Mouse (Mus musculus) myocyte (in vitro differentiated cells): Measurements from ENCODE around the gene Ddx27. TPM values are rescaled to one million over a fixed set of nuclear protein-coding genes. Genes with fewer than 3 reads are reported as not detected.
A peak's percentile ranks its signal among the peaks of the same experiment; 100 is the strongest.

ENCODE experiments used
- H3K27me3 ChIP-seq: one replicate; pipeline ENCODE4 v1.6.1; 2011; ENCODE audit not compliant: control insufficient read depth, insufficient read depth, insufficient read length
- H3K36me3 ChIP-seq: one replicate; pipeline ENCODE4 v1.6.1; 2011; ENCODE audit not compliant: control insufficient read depth, insufficient read depth
- H3K4me2 ChIP-seq: one replicate; pipeline ENCODE4 v1.6.1; 2011; ENCODE audit warnings: low read depth, control low read depth
- H3K4me3 ChIP-seq: one replicate; pipeline ENCODE4 v1.5.1; 2011; ENCODE audit warnings: mild to moderate bottlenecking, control low read depth, moderate library complexity
- H3K79me2 ChIP-seq: one replicate; pipeline ENCODE4 v1.6.1; 2011; ENCODE audit not compliant: control insufficient read depth, insufficient read depth
- H3ac ChIP-seq: one replicate; pipeline ENCODE4 v1.6.1; 2011; ENCODE audit not compliant: control insufficient read depth, insufficient read length
- CEBPB ChIP-seq: IDR thresholded peaks from 2 replicates; pipeline ENCODE4 v1.6.1; 2011; ENCODE audit warnings: mild to moderate bottlenecking, moderate library complexity; ENCODE audit not compliant: poor library complexity, insufficient read depth, severe bottlenecking
- E2F4 ChIP-seq: IDR thresholded peaks from one replicate; pipeline ENCODE4 v1.6.1; 2011; ENCODE audit warnings: mild to moderate bottlenecking, control low read depth, moderate library complexity; ENCODE audit not compliant: insufficient read depth
- MYOD1 ChIP-seq, 3 experiments: IDR thresholded peaks; one replicate each; pipeline ENCODE4 v1.6.1; 2011; ENCODE audit warnings: control low read depth in 2 of 3, low read depth in 2 of 3, mild to moderate bottlenecking in 2 of 3, moderate library complexity in 1 of 3; ENCODE audit not compliant: insufficient read length in 2 of 3, control insufficient read depth in 1 of 3
- MYOG ChIP-seq, 3 experiments: IDR thresholded peaks; one replicate each; pipeline ENCODE4 v1.6.1; 2011; ENCODE audit warnings: control low read depth in 2 of 3, low read depth in 2 of 3, mild to moderate bottlenecking in 2 of 3; ENCODE audit not compliant: insufficient read length in 2 of 3, control insufficient read depth in 1 of 3, insufficient read depth in 1 of 3
- POLR2A ChIP-seq: IDR thresholded peaks from one replicate; pipeline ENCODE4 v1.6.1; 2011; ENCODE audit warnings: low read depth, mild to moderate bottlenecking, control low read depth, moderate library complexity; ENCODE audit not compliant: insufficient read length
- POLR2AphosphoS2 ChIP-seq: IDR thresholded peaks from one replicate; pipeline ENCODE4 v1.6.1; 2011; ENCODE audit warnings: low read depth, control low read depth; ENCODE audit not compliant: insufficient read length
- REST ChIP-seq: IDR thresholded peaks from one replicate; pipeline ENCODE4 v1.6.1; 2011; ENCODE audit warnings: mild to moderate bottlenecking, control low read depth, moderate library complexity; ENCODE audit not compliant: insufficient read depth, insufficient read length
- SRF ChIP-seq: IDR thresholded peaks from one replicate; pipeline ENCODE4 v1.6.1; 2011; ENCODE audit warnings: low read depth; ENCODE audit not compliant: control insufficient read depth, insufficient read length
- TCF12 ChIP-seq: IDR thresholded peaks from one replicate; pipeline ENCODE4 v1.6.1; 2011; ENCODE audit warnings: mild to moderate bottlenecking, control low read depth; ENCODE audit not compliant: poor library complexity, insufficient read depth, severe bottlenecking
- TCF3 ChIP-seq: IDR thresholded peaks from one replicate; pipeline ENCODE4 v1.6.1; 2011; ENCODE audit warnings: low read depth, control low read depth; ENCODE audit not compliant: insufficient read length
- USF1 ChIP-seq: IDR thresholded peaks from one replicate; pipeline ENCODE4 v1.6.1; 2011; ENCODE audit warnings: low read depth, mild to moderate bottlenecking, control low read depth, moderate library complexity
- polyA plus RNA-seq: library from polyadenylated mRNA; unstranded; fragments of >200 nt; fragmentation: generic; extraction: Trizol; gene quantifications from one replicate; pipeline ENCODE4 v1.2.1, GENCODE M21; 2012; ENCODE audit warnings: missing spikeins

Gene Ddx27
- polyA plus RNA-seq, 1 experiment: 46.9 TPM

- H3K4me3 ChIP-seq: peak within 1 kb of the TSS; percentile 63
- H3K36me3 ChIP-seq: no peaks in the 10 kb centered on the region
- TF ChIP-seq SRF (no peak), MYOG (IDR thresholded peaks at IDR 0.05; ENCODE audit: control insufficient read depth in 1 of 3, insufficient read depth in 1 of 3, insufficient read length in 2 of 3, low read depth in 2 of 3) (peak in 2 of 3 experiments; percentile 3 to 42), CEBPB (no peak), POLR2A (peak; percentile 98), POLR2AphosphoS2 (peak; percentile 98), REST (peak; percentile 45)
- peaks cover 47% of the 10 kb centered on the region for H3K79me2 ChIP-seq
- peak within 1 kb of the TSS; percentile 98 for H3ac ChIP-seq
- H3K4me2 ChIP-seq: peak within 1 kb of the TSS; percentile 89
- H3K27me3 ChIP-seq: no peaks in the 10 kb centered on the region
Observed at GRCm38 (mm10) chr2:166995796-166996532, 19.0 kb upstream of the Ddx27 start, which contains the start of gene Stau1. Stau1 (minus strand) TSS chr2:166996299.

GRCm38 (mm10) chr2:166996533-166996894, 18.5 kb upstream of the Ddx27 start:
- peaks cover 41% of the 10 kb centered on the region for H3K79me2 ChIP-seq
- no peaks in the 10 kb centered on the region for H3K27me3 ChIP-seq
- TF ChIP-seq POLR2A (no peak), SRF (no peak), MYOD1 (IDR thresholded peaks at IDR 0.05; ENCODE audit: control insufficient read depth in 1 of 3, insufficient read length in 2 of 3, low read depth in 2 of 3) (peak in 2 of 3 experiments; percentile 39 to 50)
- no peaks in the 10 kb centered on the region for H3K36me3 ChIP-seq
- peak overlapping the region; percentile 84 for H3K4me2 ChIP-seq
- peak overlapping the region; percentile 63 for H3K4me3 ChIP-seq
- peak overlapping the region; percentile 98 for H3ac ChIP-seq

GRCm38 (mm10) chr2:167001486-167001885, 13.5 kb upstream of the Ddx27 start:
- Histone ChIP-seq H3K36me3 (no peaks in the 10 kb centered on the region), H3K4me3 (no peak overlapping the region), H3ac (no peak overlapping the region), H3K79me2 (no peaks in the 10 kb centered on the region), H3K27me3 (peaks cover 4% of the 10 kb centered on the region), H3K4me2 (no peak overlapping the region)
- TF ChIP-seq MYOD1 (IDR thresholded peaks at IDR 0.05; ENCODE audit: control insufficient read depth in 1 of 3, insufficient read length in 2 of 3, low read depth in 2 of 3): no peak
- no peak for TF ChIP-seq CEBPB
- TF ChIP-seq TCF12: no peak
- TF ChIP-seq POLR2A: no peak
- no peak for TF ChIP-seq POLR2AphosphoS2
- TF ChIP-seq USF1: no peak
- TF ChIP-seq MYOG (IDR thresholded peaks at IDR 0.05; ENCODE audit: control insufficient read depth in 1 of 3, insufficient read depth in 1 of 3, insufficient read length in 2 of 3, low read depth in 2 of 3): no peak
- TF ChIP-seq E2F4: no peak
- TF ChIP-seq TCF3: no peak

DNA sequence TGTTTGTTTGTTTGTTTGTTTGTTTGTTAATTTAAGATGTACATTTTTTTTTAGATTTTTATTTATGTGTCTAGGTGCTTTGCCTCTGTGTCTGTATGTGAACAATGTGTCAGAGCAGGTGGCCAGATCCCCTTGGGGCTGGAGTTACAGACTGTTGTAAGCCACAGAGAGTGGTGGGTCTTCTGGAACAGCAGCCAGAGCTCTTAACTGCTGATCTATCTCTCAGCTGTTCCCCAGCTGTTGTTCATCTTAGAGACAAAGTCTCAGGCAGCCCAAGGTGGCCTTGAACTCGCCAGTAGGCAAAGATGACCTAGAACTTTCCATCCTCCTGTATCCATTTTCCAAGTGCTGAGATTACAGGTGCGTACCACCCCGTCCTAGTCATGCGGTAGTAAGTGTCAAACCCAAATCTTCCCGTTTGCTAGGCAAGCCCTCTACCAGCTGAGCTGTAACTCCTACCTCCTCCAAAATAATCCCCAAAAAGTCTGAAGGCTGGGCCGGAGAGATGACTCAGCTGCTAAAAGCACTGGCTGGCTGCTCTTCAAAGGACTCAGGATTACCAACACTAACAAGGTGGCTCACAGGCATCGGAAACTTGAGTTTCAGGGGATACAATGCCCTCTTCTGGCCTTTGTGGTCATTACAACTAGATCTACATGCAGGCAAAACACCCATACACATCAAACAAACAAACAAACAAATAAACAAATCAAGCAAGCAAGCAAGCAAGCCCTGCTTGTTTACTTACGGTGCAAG, 10.7 kb upstream of the Ddx27 start:
- peak; percentile 38 for TF ChIP-seq TCF12
- TF ChIP-seq MYOD1 (IDR thresholded peaks at IDR 0.05; ENCODE audit: control insufficient read depth in 1 of 3, insufficient read length in 2 of 3, low read depth in 2 of 3): peak in 2 of 3 experiments; percentile 60 to 75
- TF ChIP-seq MYOG (IDR thresholded peaks at IDR 0.05; ENCODE audit: control insufficient read depth in 1 of 3, insufficient read depth in 1 of 3, insufficient read length in 2 of 3, low read depth in 2 of 3): peak; percentile 22 to 69 (median 29)
- no peak for TF ChIP-seq USF1
- no peak for TF ChIP-seq POLR2A
- no peak for TF ChIP-seq CEBPB
- TF ChIP-seq TCF3: peak; percentile 15
- Histone ChIP-seq H3K36me3 (no peaks in the 10 kb centered on the region), H3K79me2 (no peaks in the 10 kb centered on the region), H3K27me3 (peaks cover 26% of the 10 kb centered on the region), H3K4me2 (no peak overlapping the region), H3ac (no peak overlapping the region), H3K4me3 (no peak overlapping the region)

GRCm38 (mm10) chr2:167006355-167006754, 8.6 kb upstream of the Ddx27 start:
- TF ChIP-seq POLR2A: no peak
- no peak for TF ChIP-seq CEBPB
- no peak for TF ChIP-seq USF1
- TF ChIP-seq E2F4: no peak
- TF ChIP-seq REST: no peak
- no peak for TF ChIP-seq MYOG (IDR thresholded peaks at IDR 0.05; ENCODE audit: control insufficient read depth in 1 of 3, insufficient read depth in 1 of 3, insufficient read length in 2 of 3, low read depth in 2 of 3)
- no peak for TF ChIP-seq TCF3
- TF ChIP-seq SRF: no peak
- TF ChIP-seq TCF12: no peak

More at GRCm38 (mm10) chr2:167006355-167006754, 8.6 kb upstream of the Ddx27 start:
- H3ac ChIP-seq: no peak overlapping the region
- H3K27me3 ChIP-seq: peaks cover 26% of the 10 kb centered on the region
- no peaks in the 10 kb centered on the region for H3K36me3 ChIP-seq
- H3K79me2 ChIP-seq: no peaks in the 10 kb centered on the region
- H3K4me2 ChIP-seq: no peak overlapping the region
- H3K4me3 ChIP-seq: no peak overlapping the region
